Mouse (Mus musculus) CH12.LX (cell line): ENCODE measurements around the gene Camk2b. TPM values are rescaled to one million over a fixed set of nuclear protein-coding genes. Genes with fewer than 3 reads are reported as not detected.
"Not testable (repeated sequence)": the region's sequence is repeated elsewhere in the genome, so short reads cannot be mapped to it uniquely, and the experiment has no call there.

ENCODE experiments used
- DNase-seq: peaks from one replicate; pipeline ENCODE4 v3.0.0-alpha.2; 2013; ENCODE audit errors: extremely low read depth
- H3K27ac ChIP-seq: 2 replicates; pipeline ENCODE4 v1.5.1; 2012; ENCODE audit warnings: low read depth, mild to moderate bottlenecking, control low read depth, moderate library complexity; ENCODE audit not compliant: insufficient read depth
- H3K27me3 ChIP-seq: replicated peaks from 2 replicates; pipeline ENCODE3; 2012; ENCODE audit warnings: inconsistent platforms
- H3K36me3 ChIP-seq, 2 experiments: replicated peaks in 1 of 2; 2 replicates each; pipeline versions ENCODE3 to v1.6.1; 2012; ENCODE audit warnings: inconsistent platforms in 1 of 2, low read length in 1 of 2, mild to moderate bottlenecking in 1 of 2, mixed read lengths in 1 of 2, moderate library complexity in 1 of 2; ENCODE audit not compliant: control insufficient read depth in 1 of 2, insufficient read depth in 1 of 2
- H3K4me1 ChIP-seq, 2 experiments: 2 replicates each; pipeline ENCODE4 v1.6.1; 2012; ENCODE audit warnings: inconsistent platforms in 1 of 2, moderate library complexity in 1 of 2; ENCODE audit not compliant: insufficient read depth in 2 of 2, control insufficient read depth in 1 of 2
- H3K4me2 ChIP-seq: 2 replicates; pipeline ENCODE4 v1.6.1; 2012; ENCODE audit warnings: low read depth, mild to moderate bottlenecking, control low read depth; ENCODE audit not compliant: poor library complexity, insufficient read depth, severe bottlenecking
- H3K4me3 ChIP-seq, 3 experiments: fragments of 150-350 bp in 1 of 3; sonication (generic) in 1 of 3; replicated peaks in 1 of 3; 2 replicates each; pipeline versions ENCODE3 to v1.5.1; 2011 to 2012; ENCODE audit warnings: low read depth in 2 of 3, low read length in 2 of 3, mild to moderate bottlenecking in 2 of 3, moderate library complexity in 2 of 3, control low read depth in 1 of 3, improper control_type of control experiment in 1 of 3, inconsistent platforms in 1 of 3, mixed read lengths in 1 of 3; ENCODE audit not compliant: poor library complexity in 1 of 3
- H3K79me2 ChIP-seq: replicated peaks from 2 replicates; pipeline ENCODE4 v1.6.1; 2012; ENCODE audit warnings: mild to moderate bottlenecking, moderate library complexity; ENCODE audit not compliant: control insufficient read depth, poor library complexity, insufficient read depth, severe bottlenecking; ENCODE audit errors: extremely low read depth
- H3K9ac ChIP-seq: 2 replicates; pipeline ENCODE4 v1.6.1; 2012; ENCODE audit warnings: low read depth, mild to moderate bottlenecking, control low read depth, moderate library complexity; ENCODE audit not compliant: insufficient read depth
- H3K9me3 ChIP-seq: replicated peaks from 2 replicates; pipeline ENCODE3; 2012; ENCODE audit warnings: low read length, inconsistent platforms, mixed read lengths
- BHLHE40 ChIP-seq: IDR thresholded peaks from 2 replicates; pipeline ENCODE4 v1.6.1; 2011; ENCODE audit warnings: mild to moderate bottlenecking, low read depth, low read length, improper control_type of control experiment
- CTCF ChIP-seq, 2 experiments: IDR thresholded peaks in 1 of 2; conservative IDR thresholded peaks in 1 of 2; 2 replicates each; pipeline ENCODE4 v1.5.1; 2011 to 2012; ENCODE audit warnings: low read depth in 2 of 2, low read length in 2 of 2, improper control_type of control experiment in 1 of 2, inconsistent platforms in 1 of 2, mild to moderate bottlenecking in 1 of 2, moderate library complexity in 1 of 2
- EP300 ChIP-seq: IDR thresholded peaks from 2 replicates; pipeline ENCODE4 v1.6.1; 2011; ENCODE audit warnings: low read length, improper control_type of control experiment
- IRF4 ChIP-seq: IDR thresholded peaks from 2 replicates; pipeline ENCODE4 v1.6.1; 2014; ENCODE audit warnings: low read depth, mild to moderate bottlenecking, inconsistent platforms, low read length, improper control_type of control experiment
- MAX ChIP-seq: IDR thresholded peaks from 2 replicates; pipeline ENCODE4 v1.6.1; 2011; ENCODE audit warnings: low read length, improper control_type of control experiment
- MEF2A ChIP-seq: IDR thresholded peaks from 2 replicates; pipeline ENCODE4 v1.6.1; 2014; ENCODE audit warnings: low read depth, mild to moderate bottlenecking, inconsistent platforms, low read length, improper control_type of control experiment, borderline replicate concordance
- MXI1 ChIP-seq: IDR thresholded peaks from 2 replicates; pipeline ENCODE4 v1.6.1; 2011; ENCODE audit warnings: mild to moderate bottlenecking, low read depth, low read length, improper control_type of control experiment
- NRF1 ChIP-seq: IDR thresholded peaks from 2 replicates; pipeline ENCODE4 v1.6.1; 2014; ENCODE audit warnings: low read depth, mild to moderate bottlenecking, inconsistent platforms, low read length, improper control_type of control experiment, moderate library complexity
- RAD21 ChIP-seq: IDR thresholded peaks from 2 replicates; pipeline ENCODE4 v1.6.1; 2011; ENCODE audit warnings: low read depth, mild to moderate bottlenecking, low read length, improper control_type of control experiment, moderate library complexity
- SIN3A ChIP-seq: IDR thresholded peaks from 2 replicates; pipeline ENCODE4 v1.6.1; 2012; ENCODE audit warnings: low read length, improper control_type of control experiment, inconsistent platforms
- SMC3 ChIP-seq: IDR thresholded peaks from 2 replicates; pipeline ENCODE4 v1.6.1; 2011; ENCODE audit warnings: low read depth, low read length, improper control_type of control experiment
- USF2 ChIP-seq: conservative IDR thresholded peaks from 2 replicates; pipeline ENCODE4 v1.6.1; 2011; ENCODE audit warnings: low read depth, low read length, improper control_type of control experiment
- dilution Hi-C: fragments of 300-500 bp; cut with MboI; formaldehyde crosslinking; loops from 2 replicates; pipeline ENCODE4 v1.14.3; 2020; ENCODE audit warnings: low sequenced_read_pairs; ENCODE audit not compliant: extremely low pct_unique_long_range_greater_than_20kb, extremely low pct_ligation_motif_present
- in situ Hi-C: fragments of 300-500 bp; cut with MboI; formaldehyde crosslinking; loops from 3 replicates; pipeline ENCODE4 v1.14.3; 2019; ENCODE audit warnings: low sequenced_read_pairs, low pct_ligation_motif_present, low pct_unique_long_range_greater_than_20kb, mixed read lengths
- polyA plus RNA-seq: library from polyadenylated mRNA; unstranded; fragments of >175 nt; gene quantifications from 2 replicates; pipeline ENCODE4 v1.2.1, GENCODE M21; 2012; ENCODE audit warnings: low read depth; ENCODE audit not compliant: insufficient read length
- total RNA-seq, 2 experiments: library from RNA; depleted of rRNA; stranded (reverse); fragments of 300-350 nt in 1 of 2; fragments of >200 nt in 1 of 2; gene quantifications; 2 replicates each; pipeline ENCODE4 v1.2.3; 2012 to 2014

The Camk2b gene
- total and polyA plus RNA-seq, 3 experiments = 0.08 to 0.26 (median 0.11) TPM

DNA sequence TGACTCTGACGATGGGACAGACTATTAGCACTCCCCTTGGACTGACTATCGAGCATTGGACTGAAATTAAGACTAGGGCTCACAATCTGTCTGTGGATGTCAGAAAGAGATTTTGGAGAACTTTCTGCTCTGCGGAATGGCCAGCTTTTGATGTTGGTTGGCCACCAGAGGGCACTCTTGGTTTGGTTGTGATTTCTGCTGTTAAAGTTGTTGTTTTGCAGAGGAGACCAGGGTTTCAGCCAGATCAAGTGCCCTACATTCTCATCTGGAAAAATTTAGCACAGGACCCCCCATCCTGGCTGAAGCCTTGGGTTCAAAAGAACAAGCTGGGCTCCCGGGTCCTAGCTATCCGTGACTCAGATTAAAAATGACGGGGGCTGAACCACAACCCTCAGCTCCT lies 134.2 kb downstream of the Camk2b start:
- dilution Hi-C loops, H3K27me3 ChIP-seq, H3K9ac ChIP-seq, H3K27ac ChIP-seq, H3K36me3 ChIP-seq, in situ Hi-C loops, H3K79me2 ChIP-seq: not testable (repeated sequence)
- peak; percentile 60 for TF ChIP-seq RAD21
- peak; percentile 57 for TF ChIP-seq SMC3
- peak; percentile 42 to 68; a peak in 3 of 4 replicates for TF ChIP-seq CTCF (conservative IDR thresholded peaks at IDR 0.05 in 1 of 2, IDR thresholded peaks at IDR 0.05 in 1 of 2; ENCODE audit: low read depth in 2 of 2, low read length in 2 of 2)
- TF ChIP-seq, all 38 proteins: peak for 3; not testable (repeated sequence) for 35
- H3K9me3 ChIP-seq, H3K4me2 ChIP-seq, H3K4me1 ChIP-seq, H3K4me3 ChIP-seq: not testable (repeated sequence)
- DNase-seq = peak; percentile 49

GRCm38 (mm10) chr11:5930578-5930977 lies 135.6 kb downstream of the Camk2b start:
- in situ Hi-C loops = no loop called here
- Histone ChIP-seq H3K4me1 (peaks cover 4 to 5% of the 10 kb centered on the region in 2 experiments), H3K27ac (no peak overlapping the region), H3K79me2 (no peaks in the 10 kb centered on the region), H3K9me3 (peaks cover 2% of the 10 kb centered on the region), H3K4me3 (no peak overlapping the region), H3K27me3 (peaks cover 7% of the 10 kb centered on the region), H3K36me3 (no peaks in the 10 kb centered on the region), H3K4me2 (no peak overlapping the region), H3K9ac (no peak overlapping the region)
- dilution Hi-C loops = no loop called here
- DNase-seq = no peak
- TF ChIP-seq MEF2A = no peak
- no peak for TF ChIP-seq MAX
- TF ChIP-seq IRF4 = peak; percentile 22; the same call in 1 of the 2 replicates
- no peak for TF ChIP-seq NRF1
- TF ChIP-seq BHLHE40 = peak; percentile 74
- TF ChIP-seq MXI1 = no peak
- no peak for TF ChIP-seq EP300
- TF ChIP-seq SIN3A = no peak

- Histone ChIP-seq H3K27me3 (peaks cover 7% of the 10 kb centered on the region), H3K9me3 (peaks cover 2% of the 10 kb centered on the region), H3K36me3 (no peaks in the 10 kb centered on the region), H3K4me1 (peaks cover 4 to 5% of the 10 kb centered on the region in 2 experiments), H3K79me2 (no peaks in the 10 kb centered on the region), H3K9ac (no peak overlapping the region), H3K4me3 (no peak overlapping the region), H3K27ac (no peak overlapping the region), H3K4me2 (no peak overlapping the region)
- DNase-seq = no peak
- in situ Hi-C loops (no loop called here), dilution Hi-C loops (no loop called here)
- no peak for TF ChIP-seq USF2
Measured at GRCm38 (mm10) chr11:5926696-5927220, 139.4 kb downstream of the Camk2b start.
